Mouse (Mus musculus): ENCODE measurements at regions not wholly inside any gene's neighbourhood (a gene's known extent, or its start where the extent isn't known, plus 50 kb on each side); places are given as distances from the start of the nearest gene placed in this dataset.
A peak's percentile ranks its signal among the peaks of the same experiment; 100 is the strongest.
"Not testable (repeated sequence)": the region's sequence is repeated elsewhere in the genome, so short reads cannot be mapped to it uniquely, and the experiment has no call there.

- DNase-seq = no peak
Observed at GRCm38 (mm10) chr11:24925135-24925534, 847.3 kb downstream of the Bcl11a start.

- no peak for DNase-seq
Observed at GRCm38 (mm10) chr11:24943646-24944045, 865.8 kb downstream of the Bcl11a start.

GRCm38 (mm10) chr11:24951161-24951560, 873.3 kb downstream of the Bcl11a start:
- DNase-seq = no peak

- no peak for DNase-seq
Observed at GRCm38 (mm10) chr11:24972359-24972758, 894.5 kb downstream of the Bcl11a start.

- no peak for DNase-seq
Observed at GRCm38 (mm10) chr11:24980193-24980665, 902.4 kb downstream of the Bcl11a start.

- no peak for DNase-seq
Observed at GRCm38 (mm10) chr11:24983060-24983629, 905.3 kb downstream of the Bcl11a start.

- peak; percentile 73 for DNase-seq
Observed at GRCm38 (mm10) chr11:25005491-25005890, 927.6 kb downstream of the Bcl11a start.

- no peak for DNase-seq
Observed at GRCm38 (mm10) chr11:25026786-25027185, 948.9 kb downstream of the Bcl11a start.

- no peak for DNase-seq
Observed at GRCm38 (mm10) chr11:25040983-25041382, 963.1 kb downstream of the Bcl11a start.

- DNase-seq = no peak
Observed at GRCm38 (mm10) chr11:25042763-25043162, 964.9 kb downstream of the Bcl11a start.

- no peak for DNase-seq
Observed at GRCm38 (mm10) chr11:25045339-25045738, 967.5 kb downstream of the Bcl11a start.

- DNase-seq = no peak
Observed at GRCm38 (mm10) chr11:25045977-25046376, 968.1 kb downstream of the Bcl11a start.

- DNase-seq = no peak
Observed at GRCm38 (mm10) chr11:25055698-25056097, 977.8 kb downstream of the Bcl11a start.

GRCm38 (mm10) chr11:25057093-25057521, 979.3 kb downstream of the Bcl11a start:
- peak; percentile 21 for DNase-seq

GRCm38 (mm10) chr11:25057543-25057942, 979.7 kb downstream of the Bcl11a start:
- DNase-seq = no peak

- no peak for DNase-seq
Observed at GRCm38 (mm10) chr11:25063042-25063441, 985.2 kb downstream of the Bcl11a start.

- no peak for DNase-seq
Observed at GRCm38 (mm10) chr11:25063978-25064377, 986.1 kb downstream of the Bcl11a start.

GRCm38 (mm10) chr11:25099976-25100375, 1022.1 kb downstream of the Bcl11a start:
- DNase-seq = not testable (repeated sequence)

GRCm38 (mm10) chr11:25104432-25104831, 1026.6 kb downstream of the Bcl11a start:
- DNase-seq = no peak

- DNase-seq = no peak
Observed at GRCm38 (mm10) chr11:25124458-25124857, 1046.6 kb downstream of the Bcl11a start.

- DNase-seq = no peak
Observed at GRCm38 (mm10) chr11:25142226-25142625, 1064.4 kb downstream of the Bcl11a start.

- no peak for DNase-seq
Observed at GRCm38 (mm10) chr11:25142833-25143232, 1065.0 kb downstream of the Bcl11a start.

- DNase-seq = no peak
Observed at GRCm38 (mm10) chr11:25147287-25147686, 1063.3 kb downstream of the 5730522E02Rik start.

GRCm38 (mm10) chr11:25156705-25157104, 1053.9 kb downstream of the 5730522E02Rik start:
- DNase-seq = no peak

All from adrenal gland, postnatal 14 days (tissue).